Mouse (Mus musculus) liver, postnatal 0 days (tissue): ENCODE measurements around the gene Tapbpl.

Source experiments
- CTCF ChIP-seq: sonication (generic); IDR thresholded peaks from 2 replicates; pipeline ENCODE4 v1.5.1; 2016; ENCODE audit warnings: antibody characterized with exemption, low read depth
- EP300 ChIP-seq: IDR thresholded peaks from 2 replicates; pipeline ENCODE4 v1.6.1; 2016; ENCODE audit warnings: antibody characterized with exemption, low read depth, mild to moderate bottlenecking

- TF ChIP-seq CTCF (no peak), EP300 (no peak)
Measured at GRCm38 (mm10) chr6:125212621-125213020, 19.0 kb downstream of the Tapbpl start.
